Mouse (Mus musculus) MEL (cell line): ENCODE data around the gene Ccdc61. TPM values are rescaled to one million over a fixed set of nuclear protein-coding genes. Genes with fewer than 3 reads are reported as not detected.

Experiments
- DNase-seq: peaks from one replicate; pipeline ENCODE4 v3.0.0; 2011; ENCODE audit warnings: low read depth, low spot score
- H3K27ac ChIP-seq: 2 replicates; pipeline ENCODE4 v1.5.1; 2012; ENCODE audit warnings: low read depth, mild to moderate bottlenecking, control low read depth, low read length, moderate library complexity; ENCODE audit not compliant: control insufficient read depth
- H3K27me3 ChIP-seq, 2 experiments: fragments of 150-350 bp in 1 of 2; sonication (generic) in 1 of 2; 2 replicates each; pipeline ENCODE4 v1.6.1; 2012; ENCODE audit warnings: low read length in 2 of 2, mild to moderate bottlenecking in 2 of 2, improper control_type of control experiment in 1 of 2, moderate library complexity in 1 of 2; ENCODE audit not compliant: insufficient read depth in 2 of 2, control insufficient read depth in 1 of 2
- H3K36me3 ChIP-seq, 2 experiments: 2 replicates each; pipeline ENCODE4 v1.6.1; 2012 to 2014; ENCODE audit warnings: low read length in 2 of 2, improper control_type of control experiment in 1 of 2, inconsistent platforms in 1 of 2, mild to moderate bottlenecking in 1 of 2; ENCODE audit not compliant: insufficient read depth in 2 of 2, control insufficient read depth in 1 of 2
- H3K4me1 ChIP-seq, 2 experiments: fragments of 150-350 bp in 1 of 2; sonication (generic) in 1 of 2; 2 replicates each; pipeline ENCODE4 v1.6.1; 2012; ENCODE audit warnings: low read length in 2 of 2, improper control_type of control experiment in 1 of 2, mild to moderate bottlenecking in 1 of 2; ENCODE audit not compliant: insufficient read depth in 2 of 2, control insufficient read depth in 1 of 2
- H3K4me3 ChIP-seq, 2 experiments: fragments of 150-350 bp in 1 of 2; sonication (generic) in 1 of 2; 2 replicates each; pipeline ENCODE4 v1.5.1; 2012; ENCODE audit warnings: low read depth in 2 of 2, low read length in 2 of 2, mild to moderate bottlenecking in 2 of 2, moderate library complexity in 2 of 2, control low read depth in 1 of 2, improper control_type of control experiment in 1 of 2; ENCODE audit not compliant: control insufficient read depth in 1 of 2, insufficient read depth in 1 of 2
- H3K79me2 ChIP-seq: 2 replicates; pipeline ENCODE4 v1.6.1; 2012; ENCODE audit warnings: mild to moderate bottlenecking, low read length, moderate library complexity; ENCODE audit not compliant: control insufficient read depth, poor library complexity, insufficient read depth
- H3K9ac ChIP-seq: 2 replicates; pipeline ENCODE4 v1.6.1; 2012; ENCODE audit warnings: low read depth, mild to moderate bottlenecking, control low read depth, low read length, moderate library complexity; ENCODE audit not compliant: control insufficient read depth, poor library complexity, severe bottlenecking
- H3K9me3 ChIP-seq: fragments of 150-350 bp; sonication (generic); replicated peaks from 2 replicates; pipeline ENCODE4 v1.6.1; 2012; ENCODE audit warnings: mild to moderate bottlenecking, low read length, improper control_type of control experiment, moderate library complexity; ENCODE audit not compliant: insufficient read depth
- CHD1 ChIP-seq: IDR thresholded peaks from 2 replicates; pipeline ENCODE4 v1.6.1; 2012; ENCODE audit warnings: low read depth, mild to moderate bottlenecking, inconsistent platforms, low read length, improper control_type of control experiment
- CTCF ChIP-seq, 3 experiments: IDR thresholded peaks in 2 of 3; conservative IDR thresholded peaks in 1 of 3; 2 replicates each; pipeline ENCODE4 v1.5.1; 2011 to 2012; ENCODE audit warnings: low read length in 3 of 3, low read depth in 2 of 3, mild to moderate bottlenecking in 2 of 3, improper control_type of control experiment in 1 of 3, inconsistent platforms in 1 of 3, mixed read lengths in 1 of 3, moderate library complexity in 1 of 3; ENCODE audit not compliant: control insufficient read depth in 1 of 3, insufficient read depth in 1 of 3, poor library complexity in 1 of 3, severe bottlenecking in 1 of 3
- E2F4 ChIP-seq: IDR thresholded peaks from 2 replicates; pipeline ENCODE4 v1.6.1; 2011; ENCODE audit warnings: low read depth, low read length, improper control_type of control experiment, borderline replicate concordance
- ETS1 ChIP-seq: IDR thresholded peaks from 2 replicates; pipeline ENCODE4 v1.6.1; 2012; ENCODE audit warnings: low read depth, mild to moderate bottlenecking, inconsistent platforms, low read length, improper control_type of control experiment, moderate library complexity
- GABPA ChIP-seq: IDR thresholded peaks from 2 replicates; pipeline ENCODE4 v1.6.1; 2012; ENCODE audit warnings: low read depth, mild to moderate bottlenecking, inconsistent platforms, low read length, improper control_type of control experiment, moderate library complexity
- JUND ChIP-seq: IDR thresholded peaks from 2 replicates; pipeline ENCODE4 v1.6.1; 2011; ENCODE audit warnings: low read depth, mild to moderate bottlenecking, improper control_type of control experiment, low read length
- MAFK ChIP-seq: IDR thresholded peaks from 2 replicates; pipeline ENCODE4 v1.6.1; 2011; ENCODE audit warnings: low read depth, mild to moderate bottlenecking, low read length, improper control_type of control experiment, borderline replicate concordance
- MYB ChIP-seq: IDR thresholded peaks from 2 replicates; pipeline ENCODE4 v1.6.1; 2011; ENCODE audit warnings: mild to moderate bottlenecking, low read depth, low read length, improper control_type of control experiment
- MYC ChIP-seq: IDR thresholded peaks from 2 replicates; pipeline ENCODE4 v1.6.1; 2011; ENCODE audit warnings: low read depth, mild to moderate bottlenecking, low read length, improper control_type of control experiment, moderate library complexity
- NRF1 ChIP-seq: IDR thresholded peaks from 2 replicates; pipeline ENCODE4 v1.6.1; 2014; ENCODE audit warnings: low read depth, mild to moderate bottlenecking, inconsistent platforms, low read length, improper control_type of control experiment, moderate library complexity; ENCODE audit not compliant: poor library complexity, insufficient read depth, severe bottlenecking
- POLR2A ChIP-seq, 2 experiments: IDR thresholded peaks; 2 replicates each; pipeline ENCODE4 v1.6.1; 2011 to 2012; ENCODE audit warnings: low read length in 2 of 2, mild to moderate bottlenecking in 2 of 2, control low read depth in 1 of 2, improper control_type of control experiment in 1 of 2, low read depth in 1 of 2, moderate library complexity in 1 of 2; ENCODE audit not compliant: control insufficient read depth in 1 of 2, insufficient read depth in 1 of 2, poor library complexity in 1 of 2
- RAD21 ChIP-seq: IDR thresholded peaks from 2 replicates; pipeline ENCODE4 v1.6.1; 2011; ENCODE audit warnings: mild to moderate bottlenecking, low read depth, low read length, improper control_type of control experiment
- RCOR1 ChIP-seq: IDR thresholded peaks from 2 replicates; pipeline ENCODE4 v1.6.1; 2012; ENCODE audit warnings: low read depth, mild to moderate bottlenecking, inconsistent platforms, low read length, improper control_type of control experiment
- SIN3A ChIP-seq: IDR thresholded peaks from 2 replicates; pipeline ENCODE4 v1.6.1; 2012; ENCODE audit warnings: low read length, improper control_type of control experiment, inconsistent platforms
- TCF12 ChIP-seq: IDR thresholded peaks from 2 replicates; pipeline ENCODE4 v1.6.1; 2014; ENCODE audit warnings: low read depth, mild to moderate bottlenecking, inconsistent platforms, low read length, improper control_type of control experiment, moderate library complexity
- UBTF ChIP-seq: IDR thresholded peaks from 2 replicates; pipeline ENCODE4 v1.6.1; 2012; ENCODE audit warnings: low read depth, mild to moderate bottlenecking, inconsistent platforms, low read length, improper control_type of control experiment, moderate library complexity, borderline replicate concordance; ENCODE audit not compliant: insufficient read depth
- ZC3H11A ChIP-seq: IDR thresholded peaks from 2 replicates; pipeline ENCODE4 v1.6.1; 2012; ENCODE audit warnings: low read depth, mild to moderate bottlenecking, inconsistent platforms, low read length, improper control_type of control experiment
- ZKSCAN1 ChIP-seq: IDR thresholded peaks from 2 replicates; pipeline ENCODE4 v1.6.1; 2012; ENCODE audit warnings: low read depth, mild to moderate bottlenecking, inconsistent platforms, low read length, improper control_type of control experiment, moderate library complexity
- polyA plus RNA-seq, 2 experiments: library from polyadenylated mRNA; stranded (reverse) in 1 of 2; unstranded in 1 of 2; fragments of >175 nt in 1 of 2; fragments of >200 nt in 1 of 2; gene quantifications; 2 replicates each; pipeline versions ENCODE4 v1.2.1 to v1.2.4; 2012; ENCODE audit warnings: low replicate concordance in 2 of 2, low read depth in 1 of 2; ENCODE audit not compliant: insufficient read length in 2 of 2, insufficient read depth in 1 of 2, missing spikeins in 1 of 2
- total RNA-seq: library from RNA; depleted of rRNA; stranded (reverse); fragments of 300-350 nt; gene quantifications from 2 replicates; pipeline ENCODE4 v1.2.3, GENCODE M21; 2012

Ccdc61 gene
- total and polyA plus RNA-seq, 3 experiments, result 19.7 to 69.8 TPM; not detected in 1

- no peaks in the 10 kb centered on the region for H3K9me3 ChIP-seq
- no peaks in the 10 kb centered on the region for H3K79me2 ChIP-seq
- H3K4me3 ChIP-seq, result no peak overlapping the region
- H3K27me3 ChIP-seq, result peaks cover 8 to 9% of the 10 kb centered on the region in 2 experiments
- H3K9ac ChIP-seq, result no peak overlapping the region
- H3K4me1 ChIP-seq, result no peaks in the 10 kb centered on the region; a peak in 1 of 4 replicates
- H3K36me3 ChIP-seq, result no peaks in the 10 kb centered on the region
- no peak for TF ChIP-seq UBTF
- no peak for TF ChIP-seq RAD21
- DNase-seq, result no peak
- H3K27ac ChIP-seq, result no peak overlapping the region
These were observed 16.7 kb upstream of the Ccdc61 start for GRCm38 (mm10) chr7:18926911-18927310.

- H3K36me3 ChIP-seq, result no peaks in the 10 kb centered on the region
- no peak overlapping the region for H3K4me3 ChIP-seq
- H3K9ac ChIP-seq, result no peak overlapping the region
- H3K27ac ChIP-seq, result no peak overlapping the region
- H3K9me3 ChIP-seq, result no peaks in the 10 kb centered on the region
- peaks cover 8 to 9% of the 10 kb centered on the region in 2 experiments for H3K27me3 ChIP-seq
- H3K79me2 ChIP-seq, result no peaks in the 10 kb centered on the region
- H3K4me1 ChIP-seq, result no peaks in the 10 kb centered on the region; a peak in 1 of 4 replicates
- DNase-seq, result no peak
- TF ChIP-seq MAFK, result no peak
- no peak for TF ChIP-seq UBTF
- TF ChIP-seq E2F4, result no peak
- no peak for TF ChIP-seq ETS1
- no peak for TF ChIP-seq CTCF (IDR thresholded peaks at IDR 0.05 in 2 of 3, conservative IDR thresholded peaks at IDR 0.05 in 1 of 3; ENCODE audit: control insufficient read depth in 1 of 3, insufficient read depth in 1 of 3, low read depth in 2 of 3, low read length in 3 of 3, poor library complexity in 1 of 3, severe bottlenecking in 1 of 3)
- no peak for TF ChIP-seq RCOR1
- no peak for TF ChIP-seq ZKSCAN1
- no peak for TF ChIP-seq TCF12
These were observed 16.0 kb upstream of the Ccdc61 start for GRCm38 (mm10) chr7:18926041-18926790.

GRCm38 (mm10) chr7:18925162-18925938 is 15.1 kb upstream of the Ccdc61 start, which contains the start of gene Nova2:
TSS of gene Nova2 (plus strand) at chr7:18925888.
- Histone ChIP-seq H3K79me2 (no peaks in the 10 kb centered on the region), H3K4me3 (peak within 1 kb of the TSS; percentile 9 to 36; a peak in 2 of 4 replicates), H3K9me3 (no peaks in the 10 kb centered on the region), H3K9ac (no peak within 1 kb of the TSS), H3K4me1 (no peaks in the 10 kb centered on the region; a peak in 1 of 4 replicates), H3K36me3 (no peaks in the 10 kb centered on the region), H3K27ac (no peak within 1 kb of the TSS), H3K27me3 (peaks cover 8 to 13% of the 10 kb centered on the region in 2 experiments)
- TF ChIP-seq GABPA (no peak), ZC3H11A (no peak), MYC (no peak), SIN3A (no peak), POLR2A (IDR thresholded peaks at IDR 0.05; ENCODE audit: control insufficient read depth in 1 of 2, insufficient read depth in 1 of 2, low read depth in 1 of 2, low read length in 2 of 2, poor library complexity in 1 of 2) (no peak), NRF1 (0 out of 2 replicates have a peak, but pooled peaks have one; percentile 39), CHD1 (no peak), MYB (no peak), JUND (no peak), CTCF (IDR thresholded peaks at IDR 0.05 in 2 of 3, conservative IDR thresholded peaks at IDR 0.05 in 1 of 3; ENCODE audit: control insufficient read depth in 1 of 3, insufficient read depth in 1 of 3, low read depth in 2 of 3, low read length in 3 of 3, poor library complexity in 1 of 3, severe bottlenecking in 1 of 3) (peak in 1 of 3 experiments; percentile 16; a peak in 1 of 6 replicates)
- peak; percentile 93 for DNase-seq
